Mouse (Mus musculus) neural tube, embryonic 13.5 days (tissue): ENCODE measurements at regions not wholly inside any gene's neighbourhood (a gene's known extent, or its start where the extent isn't known, plus 50 kb on each side); places are given as distances from the start of the nearest gene placed in this dataset.
"Not testable (repeated sequence)": the region's sequence is repeated elsewhere in the genome, so short reads cannot be mapped to it uniquely, and the experiment has no call there.

Source experiments
- ATAC-seq: fragments of 200-750 bp; cut with Nextera tagmentation; 2 replicates; pipeline ENCODE4 v1.8.0; 2017; ENCODE audit warnings: low read depth, mild to moderate bottlenecking, moderate TSS enrichment, moderate library complexity
- H3K27ac ChIP-seq: fragments of 300-500 bp; sonication (generic); replicated peaks from 2 replicates; pipeline ENCODE4 v1.5.1; 2015; ENCODE audit warnings: moderate library complexity, mild to moderate bottlenecking, inconsistent platforms
- H3K27me3 ChIP-seq: fragments of 300-500 bp; sonication (generic); 2 replicates; pipeline ENCODE4 v1.6.1; 2015; ENCODE audit warnings: mild to moderate bottlenecking, inconsistent platforms
- H3K36me3 ChIP-seq: fragments of 300-500 bp; sonication (generic); 2 replicates; pipeline ENCODE4 v1.6.1; 2015; ENCODE audit warnings: mild to moderate bottlenecking, inconsistent platforms
- H3K4me1 ChIP-seq: fragments of 300-500 bp; sonication (generic); replicated peaks from 2 replicates; pipeline ENCODE4 v1.6.1; 2015; ENCODE audit warnings: inconsistent platforms
- H3K4me2 ChIP-seq: fragments of 300-500 bp; sonication (generic); 2 replicates; pipeline ENCODE4 v1.6.1; 2015; ENCODE audit warnings: inconsistent platforms, mild to moderate bottlenecking, moderate library complexity
- H3K4me3 ChIP-seq: fragments of 300-500 bp; sonication (generic); 2 replicates; pipeline ENCODE4 v1.5.1; 2015; ENCODE audit warnings: mild to moderate bottlenecking, inconsistent platforms
- H3K9ac ChIP-seq: fragments of 300-500 bp; sonication (generic); 2 replicates; pipeline ENCODE4 v1.6.1; 2015; ENCODE audit warnings: moderate library complexity, mild to moderate bottlenecking, inconsistent platforms
- H3K9me3 ChIP-seq: fragments of 300-500 bp; sonication (generic); 2 replicates; pipeline ENCODE4 v1.6.1; 2016; ENCODE audit warnings: inconsistent platforms
- WGBS: fragments of 180-500 bp; shearing (Covaris S2); methylation state at CpG from one replicate; pipeline ENCODE4 v1.1.7; 2015; 5-methylcytosine and 5-hydroxymethylcytosine counted together

- WGBS, result 91% methylated on average over 1 of the region's 1 CpGs
- H3K4me1 ChIP-seq, H3K27me3 ChIP-seq, ATAC-seq, H3K9me3 ChIP-seq, H3K4me3 ChIP-seq, H3K27ac ChIP-seq, H3K36me3 ChIP-seq, H3K9ac ChIP-seq, H3K4me2 ChIP-seq: not testable (repeated sequence)
These were observed 297.9 kb downstream of the Lrrc3b start for GRCm38 (mm10) chr14:15140871-15141270.

DNA sequence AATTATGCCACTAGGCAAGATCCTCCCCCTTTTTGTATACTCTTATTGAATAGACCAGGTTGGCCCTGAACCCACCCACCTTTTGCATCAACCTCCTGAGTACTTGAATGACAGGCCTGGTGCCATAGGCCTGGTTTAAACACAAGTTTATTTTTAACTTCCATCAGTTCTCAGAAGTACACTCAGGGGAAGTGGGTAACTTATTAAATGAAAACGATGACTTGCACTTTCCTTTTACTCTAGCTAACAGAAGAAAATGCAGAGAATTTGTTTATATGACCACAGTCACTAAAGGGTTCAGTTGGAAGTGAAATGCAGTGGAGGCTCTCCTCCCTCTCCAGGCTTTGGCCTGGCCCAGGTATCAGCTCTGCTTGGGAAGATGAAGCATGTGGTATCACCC, 295.9 kb downstream of the Lrrc3b start:
- Histone ChIP-seq H3K27ac (no peak overlapping the region), H3K4me3 (no peak overlapping the region), H3K36me3 (no peaks in the 10 kb centered on the region), H3K27me3 (no peaks in the 10 kb centered on the region), H3K4me1 (no peaks in the 10 kb centered on the region), H3K9ac (no peak overlapping the region), H3K9me3 (no peaks in the 10 kb centered on the region), H3K4me2 (no peak overlapping the region)
- no peak for ATAC-seq
- 85% methylated on average over 1 of the region's 1 CpGs for WGBS

GRCm38 (mm10) chr14:15148516-15148915, 290.3 kb downstream of the Lrrc3b start:
- Histone ChIP-seq H3K4me1 (no peaks in the 10 kb centered on the region), H3K36me3 (no peaks in the 10 kb centered on the region), H3K4me2 (no peak overlapping the region), H3K9me3 (no peaks in the 10 kb centered on the region), H3K9ac (no peak overlapping the region), H3K4me3 (no peak overlapping the region), H3K27me3 (no peaks in the 10 kb centered on the region), H3K27ac (no peak overlapping the region)
- ATAC-seq, result no peak
- WGBS, result 97% methylated on average over 1 of the region's 1 CpGs
